Mouse (Mus musculus) cerebellum, adult 2 months (tissue): Measurements from ENCODE around the gene Olfr102. TPM values are rescaled to one million over a fixed set of nuclear protein-coding genes. Genes with fewer than 3 reads are reported as not detected.

Source experiments
- DNase-seq, 2 experiments: peaks; one replicate each; pipeline ENCODE4 v3.0.0; 2021
- H3K27ac ChIP-seq: fragments of 200-500 bp; 2 replicates; pipeline ENCODE4 v1.5.1; 2012; ENCODE audit warnings: low read length, control low read depth, inconsistent platforms; ENCODE audit not compliant: insufficient read depth
- H3K27me3 ChIP-seq: fragments of 200-500 bp; 2 replicates; pipeline ENCODE4 v1.6.1; 2012; ENCODE audit warnings: inconsistent platforms, mild to moderate bottlenecking, low read length, moderate library complexity; ENCODE audit not compliant: control insufficient read depth, insufficient read depth
- H3K4me1 ChIP-seq: fragments of 200-500 bp; 2 replicates; pipeline ENCODE4 v1.6.1; 2011; ENCODE audit warnings: low read length; ENCODE audit not compliant: control insufficient read depth, insufficient read depth
- H3K4me3 ChIP-seq: fragments of 200-500 bp; replicated peaks from 2 replicates; pipeline ENCODE3; 2011; ENCODE audit warnings: mild to moderate bottlenecking, low read depth, low read length, control low read depth; ENCODE audit not compliant: insufficient read depth
- CTCF ChIP-seq: fragments of 200-500 bp; IDR thresholded peaks from 2 replicates; pipeline ENCODE4 v1.5.1; 2011; ENCODE audit warnings: low read depth, mild to moderate bottlenecking, control low read depth, low read length, moderate library complexity, borderline replicate concordance; ENCODE audit not compliant: insufficient read depth
- POLR2A ChIP-seq: fragments of 200-500 bp; IDR thresholded peaks from 2 replicates; pipeline ENCODE4 v1.6.1; 2011; ENCODE audit warnings: low read length, control low read depth, borderline replicate concordance; ENCODE audit not compliant: insufficient read depth
- WGBS: fragments of 180-500 bp; shearing (Covaris S2); methylation state at CpG from one replicate; pipeline ENCODE4 v1.1.7; 2018; 5-methylcytosine and 5-hydroxymethylcytosine counted together
- polyA plus RNA-seq: library from polyadenylated mRNA; depleted of rRNA; stranded (reverse); fragments of >200 nt; gene quantifications from 2 replicates; pipeline ENCODE4 v1.2.3, GENCODE M21; 2012; rRNA removed

The Olfr102 gene
- polyA plus RNA-seq, 1 experiment: not detected

DNA sequence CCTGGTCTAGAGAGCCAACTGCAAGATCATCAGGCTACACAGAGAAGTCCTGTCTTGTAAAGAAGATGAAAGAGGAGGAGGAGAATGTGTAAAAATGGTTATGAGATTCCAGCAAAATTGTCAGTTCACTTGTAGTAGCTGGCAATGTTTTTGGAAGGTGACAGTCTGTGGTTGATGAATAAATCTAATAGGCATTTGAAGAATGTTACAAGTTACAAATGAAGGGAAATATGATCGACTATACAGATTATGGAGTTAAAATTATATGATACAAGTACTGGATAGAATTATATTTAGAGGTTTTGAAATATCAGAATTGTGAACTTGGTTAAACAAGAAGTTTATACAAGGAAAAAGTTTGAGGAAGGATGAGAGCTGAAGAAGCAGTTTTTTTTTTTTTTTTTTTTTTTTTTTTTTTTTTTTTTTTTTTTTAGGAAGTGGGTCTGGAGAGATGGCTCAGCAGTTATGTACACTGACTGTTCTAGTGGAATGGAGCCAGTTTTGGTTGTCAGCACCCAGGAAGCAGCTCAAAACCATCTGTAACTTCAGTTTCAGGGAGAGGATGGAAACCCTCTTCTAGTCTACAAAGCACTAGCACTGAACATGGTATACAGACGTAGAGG is 41.1 kb downstream of the Olfr102 start:
- H3K4me1 ChIP-seq: no peaks in the 10 kb centered on the region
- TF ChIP-seq POLR2A (no peak), CTCF (no peak)
- H3K27me3 ChIP-seq: no peaks in the 10 kb centered on the region
- no peak for DNase-seq
- H3K4me3 ChIP-seq: no peak overlapping the region
- WGBS: 88% methylated on average over 2 of the region's 2 CpGs
- no peak overlapping the region for H3K27ac ChIP-seq

DNA sequence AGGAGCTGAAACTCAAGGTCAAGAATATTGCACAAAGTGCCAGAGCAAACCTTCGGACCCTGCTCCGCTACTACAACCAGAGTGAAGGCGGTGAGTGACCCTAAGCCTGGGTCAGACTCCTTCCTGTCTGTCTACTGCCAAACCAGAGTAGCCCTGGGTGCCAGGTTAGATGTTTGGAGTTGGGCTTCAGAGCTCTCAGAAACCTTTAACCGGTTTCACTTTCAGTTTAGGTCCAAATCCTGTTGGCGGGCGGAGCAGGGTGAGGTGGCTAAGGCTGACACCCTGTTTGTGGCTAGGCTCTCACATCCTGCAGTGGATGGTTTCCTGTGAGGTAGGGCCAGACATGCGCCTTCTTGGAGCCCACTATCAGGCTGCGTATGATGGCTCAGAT is 46.2 kb downstream of the Olfr102 start:
- WGBS: 65% methylated on average over 8 of the region's 8 CpGs
- DNase-seq: no peak
- Histone ChIP-seq H3K27ac (no peak overlapping the region), H3K4me3 (peak overlapping the region; percentile 67), H3K27me3 (no peaks in the 10 kb centered on the region), H3K4me1 (no peaks in the 10 kb centered on the region)
- TF ChIP-seq POLR2A (no peak), CTCF (no peak)

DNA sequence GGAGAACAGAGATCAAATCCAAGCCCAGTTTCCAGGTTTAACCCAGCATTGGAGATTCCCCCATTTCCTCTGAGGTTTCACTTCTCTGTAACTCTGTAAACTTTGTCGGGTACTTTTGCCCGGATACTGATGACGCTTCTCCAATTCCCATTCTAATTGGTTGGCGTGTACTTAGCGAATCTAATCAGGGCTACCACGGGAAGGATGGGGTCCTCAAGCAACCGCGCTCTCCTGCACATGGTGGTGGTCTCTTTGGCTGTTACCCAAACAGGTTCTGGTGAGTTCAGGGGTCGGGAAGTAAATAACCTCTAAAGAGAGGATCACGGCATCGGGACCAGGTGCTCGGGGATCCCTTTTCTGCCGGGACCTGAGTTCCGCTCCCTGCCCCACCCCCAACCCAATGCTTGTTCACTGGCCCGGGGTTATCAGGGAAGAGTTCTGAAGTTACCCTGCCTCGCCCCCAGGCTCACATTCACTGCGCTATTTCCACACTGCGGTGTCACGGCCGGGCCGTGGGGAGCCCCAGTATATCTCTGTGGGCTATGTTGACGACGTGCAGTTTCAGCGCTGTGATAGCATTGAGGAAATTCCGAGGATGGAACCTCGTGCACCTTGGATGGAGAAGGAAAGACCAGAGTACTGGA is 46.7 kb downstream of the Olfr102 start, which contains the start of gene H2-M3:
Gene H2-M3, plus strand, starts transcription at position 163 of the 644 bp plus-strand sequence.
- no peak within 1 kb of the TSS for H3K27ac ChIP-seq
- peak within 1 kb of the TSS; percentile 67 for H3K4me3 ChIP-seq
- no peaks in the 10 kb centered on the region for H3K27me3 ChIP-seq
- 1% methylated on average over 26 of the region's 26 CpGs for WGBS
- TF ChIP-seq POLR2A (no peak), CTCF (no peak)
- peak; percentile 58 to 70 for DNase-seq
- no peaks in the 10 kb centered on the region for H3K4me1 ChIP-seq

- WGBS: 5% methylated on average over 1 of the region's 1 CpGs
- H3K27ac ChIP-seq: no peak within 1 kb of the TSS
- TF ChIP-seq POLR2A (no peak), CTCF (no peak)
Measured at GRCm38 (mm10) chr17:37263626-37264025, 53.2 kb downstream of the Olfr102 start, which contains the start of gene Olfr98. Gene Olfr98, minus strand, starts transcription at chr17:37263749.

More at GRCm38 (mm10) chr17:37263626-37264025, 53.2 kb downstream of the Olfr102 start, which contains the start of gene Olfr98:
- DNase-seq: no peak
- Histone ChIP-seq H3K4me1 (no peaks in the 10 kb centered on the region), H3K4me3 (no peak within 1 kb of the TSS), H3K27me3 (no peaks in the 10 kb centered on the region)

Other genes with a start within 250 kb of the Olfr102 start
- not detected in 2 replicates for gene Olfr90, start 228.6 kb downstream of the Olfr102 start, polyA plus RNA-seq
- gene Olfr91, start 218.8 kb downstream of the Olfr102 start, polyA plus RNA-seq: not detected in 2 replicates
- gene Olfr92, start 197.0 kb downstream of the Olfr102 start, polyA plus RNA-seq: not detected in 2 replicates
- gene Olfr93, start 155.6 kb downstream of the Olfr102 start, polyA plus RNA-seq: not detected in 2 replicates
- not detected in 2 replicates for gene Ubd, start 123.2 kb downstream of the Olfr102 start, polyA plus RNA-seq
- not detected in 2 replicates for gene Olfr94, start 116.1 kb downstream of the Olfr102 start, polyA plus RNA-seq
- 0.03 TPM in 1 of 2 replicates, not detected in the other for gene Olfr95, start 103.9 kb downstream of the Olfr102 start, polyA plus RNA-seq
- not detected in 2 replicates for gene Olfr96, start 96.9 kb downstream of the Olfr102 start, polyA plus RNA-seq
- not detected in 2 replicates for gene Olfr97, start 79.7 kb downstream of the Olfr102 start, polyA plus RNA-seq
- gene Olfr98, start 53.3 kb downstream of the Olfr102 start, polyA plus RNA-seq: not detected in 2 replicates
- 2.9 and 3.0 TPM in 2 replicates for gene H2-M3, start 46.8 kb downstream of the Olfr102 start, polyA plus RNA-seq
- gene Olfr99, start 33.6 kb downstream of the Olfr102 start, polyA plus RNA-seq: not detected in 2 replicates
- not detected in 2 replicates for gene Olfr101, start 12.7 kb downstream of the Olfr102 start, polyA plus RNA-seq
- gene Olfr103, start 22.6 kb upstream of the Olfr102 start, polyA plus RNA-seq: not detected in 2 replicates
- not detected in 2 replicates for gene Olfr104-ps, start 42.5 kb upstream of the Olfr102 start, polyA plus RNA-seq
- gene Olfr105-ps, start 62.0 kb upstream of the Olfr102 start, polyA plus RNA-seq: not detected in 2 replicates
- gene Olfr106-ps, start 73.3 kb upstream of the Olfr102 start, polyA plus RNA-seq: not detected in 2 replicates
- gene Olfr107, start 82.2 kb upstream of the Olfr102 start, polyA plus RNA-seq: not detected in 2 replicates
- gene Olfr108, start 128.4 kb upstream of the Olfr102 start, polyA plus RNA-seq: not detected in 2 replicates
- not detected in 2 replicates for gene Olfr109, start 141.9 kb upstream of the Olfr102 start, polyA plus RNA-seq
- gene H2-M2, start 166.5 kb upstream of the Olfr102 start, polyA plus RNA-seq: not detected in 2 replicates
- gene Olfr110, start 175.4 kb upstream of the Olfr102 start, polyA plus RNA-seq: not detected in 2 replicates
- 0.10 TPM in 1 of 2 replicates, not detected in the other for gene Olfr111, start 191.0 kb upstream of the Olfr102 start, polyA plus RNA-seq